Mouse (Mus musculus): ENCODE measurements around the gene Ptger1.

DNA sequence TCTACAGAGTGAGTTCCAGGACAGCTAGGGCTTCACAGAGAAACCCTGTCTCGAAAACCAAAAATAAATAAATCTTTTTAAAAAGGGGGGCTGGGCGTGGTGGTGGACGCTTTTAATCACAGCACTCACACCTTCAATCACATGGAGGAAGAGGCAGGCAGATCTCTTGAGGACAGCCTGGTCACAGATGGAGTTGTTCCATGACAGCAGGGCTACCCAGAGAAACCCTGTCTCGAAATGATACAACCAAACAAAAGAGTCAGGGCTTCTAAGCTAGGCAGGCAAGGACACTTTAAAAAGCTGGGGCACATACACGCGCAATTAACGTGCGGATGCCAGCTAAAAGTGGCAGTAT is 48.2 kb downstream of the Ptger1 start:
- TF ChIP-seq CEBPB (IDR thresholded peaks at IDR 0.05; ENCODE audit: insufficient read depth, poor library complexity, severe bottlenecking) (no peak), MYOD1 (IDR thresholded peaks at IDR 0.05; ENCODE audit: control insufficient read depth in 1 of 3, insufficient read length in 2 of 3, low read depth in 2 of 3) (no peak)

Data from myocyte (in vitro differentiated cells).